Mouse (Mus musculus): Measurements from ENCODE around the gene Cpn2.

- TF ChIP-seq EP300 (IDR thresholded peaks at IDR 0.05) (no peak), CTCF (IDR thresholded peaks at IDR 0.05) (no peak)
Observed at GRCm38 (mm10) chr16:30290436-30290835, 23.1 kb upstream of the Cpn2 start.

Measured in lung, postnatal 0 days (tissue).